Mouse (Mus musculus) kidney, embryonic 16.5 days (tissue): ENCODE measurements around the gene Fam227b. TPM values are rescaled to one million over a fixed set of nuclear protein-coding genes. Genes with fewer than 3 reads are reported as not detected.

Experiments used
- ATAC-seq: fragments of 200-750 bp; cut with Nextera tagmentation; 2 replicates; pipeline ENCODE4 v1.8.0; 2017; ENCODE audit warnings: moderate TSS enrichment; ENCODE audit not compliant: low FRiP score, low TSS enrichment
- H3K27ac ChIP-seq: fragments of 300-500 bp; sonication (generic); 2 replicates; pipeline ENCODE4 v1.5.1; 2014; ENCODE audit warnings: low read length
- H3K27me3 ChIP-seq: fragments of 300-500 bp; sonication (generic); 2 replicates; pipeline ENCODE4 v1.6.1; 2014; ENCODE audit warnings: low read length, control low read depth, mixed read lengths; ENCODE audit not compliant: insufficient read depth
- H3K36me3 ChIP-seq: fragments of 300-500 bp; sonication (generic); 2 replicates; pipeline ENCODE4 v1.6.1; 2014; ENCODE audit warnings: low read length, control low read depth, mixed read lengths; ENCODE audit not compliant: insufficient read depth
- H3K4me1 ChIP-seq: fragments of 300-500 bp; sonication (generic); 2 replicates; pipeline ENCODE4 v1.6.1; 2014; ENCODE audit warnings: low read length, control low read depth, mixed read lengths; ENCODE audit not compliant: insufficient read depth
- H3K4me2 ChIP-seq: fragments of 300-500 bp; sonication (generic); replicated peaks from 2 replicates; pipeline ENCODE4 v1.6.1; 2014; ENCODE audit warnings: low read depth, low read length
- H3K4me3 ChIP-seq: fragments of 300-500 bp; sonication (generic); 2 replicates; pipeline ENCODE4 v1.5.1; 2014; ENCODE audit warnings: mild to moderate bottlenecking, low read length
- H3K9ac ChIP-seq: fragments of 300-500 bp; sonication (generic); replicated peaks from 2 replicates; pipeline ENCODE4 v1.6.1; 2014; ENCODE audit warnings: low read length
- H3K9me3 ChIP-seq: fragments of 300-500 bp; sonication (generic); 2 replicates; pipeline ENCODE4 v1.6.1; 2016; ENCODE audit warnings: low read length, control low read depth
- WGBS: fragments of 180-500 bp; shearing (Covaris S2); extraction: QIAGEN DNeasy Blood & Tissue Kit; methylation state at CpG from one replicate; pipeline ENCODE4 v1.1.7; 2014; 5-methylcytosine and 5-hydroxymethylcytosine counted together
- polyA plus RNA-seq: library from polyadenylated mRNA; unstranded; fragments of >200 nt; fragmentation: Nextera tagmentation; extraction: Ambion mirVana; gene quantifications from 2 replicates; pipeline ENCODE4 v1.2.1, GENCODE M21; 2015

The Fam227b gene
- polyA plus RNA-seq, 1 experiment from 2014 or later = not detected

- no peaks in the 10 kb centered on the region for H3K9me3 ChIP-seq
- H3K4me1 ChIP-seq = no peaks in the 10 kb centered on the region
- no peak for ATAC-seq
- no peak overlapping the region for H3K9ac ChIP-seq
- H3K36me3 ChIP-seq = no peaks in the 10 kb centered on the region
- H3K27ac ChIP-seq = no peak overlapping the region
- no peak overlapping the region for H3K4me2 ChIP-seq
- H3K27me3 ChIP-seq = no peaks in the 10 kb centered on the region
- no peak overlapping the region for H3K4me3 ChIP-seq
Measured at GRCm38 (mm10) chr2:126147723-126148122, 4.1 kb downstream of the Fam227b start.

- ATAC-seq = no peak
- Histone ChIP-seq H3K9me3 (no peaks in the 10 kb centered on the region), H3K27me3 (no peaks in the 10 kb centered on the region), H3K4me1 (no peaks in the 10 kb centered on the region), H3K27ac (no peak overlapping the region), H3K36me3 (no peaks in the 10 kb centered on the region), H3K9ac (no peak overlapping the region), H3K4me3 (no peak overlapping the region), H3K4me2 (no peak overlapping the region)
- 83% methylated on average over 4 of the region's 4 CpGs for WGBS
Measured at GRCm38 (mm10) chr2:126094616-126095015, 57.2 kb downstream of the Fam227b start.

GRCm38 (mm10) chr2:126090432-126090831 lies 61.4 kb downstream of the Fam227b start:
- Histone ChIP-seq H3K4me1 (no peaks in the 10 kb centered on the region), H3K27me3 (no peaks in the 10 kb centered on the region), H3K9me3 (no peaks in the 10 kb centered on the region), H3K4me3 (no peak overlapping the region), H3K4me2 (no peak overlapping the region), H3K36me3 (no peaks in the 10 kb centered on the region), H3K9ac (no peak overlapping the region), H3K27ac (no peak overlapping the region)
- 65% methylated on average over 5 of the region's 5 CpGs for WGBS
- ATAC-seq = no peak

- no peak overlapping the region for H3K4me2 ChIP-seq
- H3K27ac ChIP-seq = no peak overlapping the region
- no peak overlapping the region for H3K4me3 ChIP-seq
- no peak overlapping the region for H3K9ac ChIP-seq
- H3K9me3 ChIP-seq = no peaks in the 10 kb centered on the region
- no peaks in the 10 kb centered on the region for H3K27me3 ChIP-seq
- no peak for ATAC-seq
- no peaks in the 10 kb centered on the region for H3K4me1 ChIP-seq
- WGBS = 79% methylated on average over 8 of the region's 8 CpGs
- H3K36me3 ChIP-seq = no peaks in the 10 kb centered on the region
Measured at GRCm38 (mm10) chr2:126086187-126086586, 65.6 kb downstream of the Fam227b start.

- no peaks in the 10 kb centered on the region for H3K27me3 ChIP-seq
- no peak overlapping the region for H3K4me3 ChIP-seq
- no peak overlapping the region for H3K27ac ChIP-seq
- no peak overlapping the region for H3K4me2 ChIP-seq
- H3K36me3 ChIP-seq = no peaks in the 10 kb centered on the region
- WGBS = 81% methylated on average over 3 of the region's 3 CpGs
- ATAC-seq = no peak
- no peaks in the 10 kb centered on the region for H3K4me1 ChIP-seq
- H3K9ac ChIP-seq = no peak overlapping the region
- H3K9me3 ChIP-seq = no peaks in the 10 kb centered on the region
Measured at GRCm38 (mm10) chr2:126084326-126084725, 67.5 kb downstream of the Fam227b start.

- no peak for ATAC-seq
- no peak overlapping the region for H3K27ac ChIP-seq
- no peak overlapping the region for H3K4me3 ChIP-seq
- no peaks in the 10 kb centered on the region for H3K27me3 ChIP-seq
- WGBS = 60% methylated on average over 2 of the region's 2 CpGs
- no peak overlapping the region for H3K4me2 ChIP-seq
- H3K9me3 ChIP-seq = no peaks in the 10 kb centered on the region
- H3K4me1 ChIP-seq = no peaks in the 10 kb centered on the region
- no peak overlapping the region for H3K9ac ChIP-seq
- no peaks in the 10 kb centered on the region for H3K36me3 ChIP-seq
Measured at GRCm38 (mm10) chr2:126079086-126079485, 72.7 kb downstream of the Fam227b start.

- Histone ChIP-seq H3K4me2 (no peak overlapping the region), H3K9me3 (no peaks in the 10 kb centered on the region), H3K36me3 (no peaks in the 10 kb centered on the region), H3K4me1 (no peaks in the 10 kb centered on the region), H3K9ac (no peak overlapping the region), H3K27ac (no peak overlapping the region), H3K27me3 (no peaks in the 10 kb centered on the region), H3K4me3 (no peak overlapping the region)
- 89% methylated on average over 6 of the region's 6 CpGs for WGBS
- no peak for ATAC-seq
Measured at GRCm38 (mm10) chr2:126076506-126076905, 75.3 kb downstream of the Fam227b start.

- no peak overlapping the region for H3K4me3 ChIP-seq
- no peak overlapping the region for H3K27ac ChIP-seq
- no peaks in the 10 kb centered on the region for H3K27me3 ChIP-seq
- H3K9ac ChIP-seq = no peak overlapping the region
- no peak overlapping the region for H3K4me2 ChIP-seq
- H3K4me1 ChIP-seq = no peaks in the 10 kb centered on the region
- H3K36me3 ChIP-seq = no peaks in the 10 kb centered on the region
- H3K9me3 ChIP-seq = no peaks in the 10 kb centered on the region
- ATAC-seq = no peak
- 84% methylated on average over 4 of the region's 4 CpGs for WGBS
Measured at GRCm38 (mm10) chr2:126073744-126074143, 78.1 kb downstream of the Fam227b start.

GRCm38 (mm10) chr2:126069740-126070139 lies 82.1 kb downstream of the Fam227b start:
- Histone ChIP-seq H3K36me3 (no peaks in the 10 kb centered on the region), H3K4me1 (no peaks in the 10 kb centered on the region), H3K27me3 (no peaks in the 10 kb centered on the region), H3K27ac (no peak overlapping the region), H3K9ac (no peak overlapping the region), H3K4me2 (no peak overlapping the region), H3K9me3 (no peaks in the 10 kb centered on the region), H3K4me3 (no peak overlapping the region)
- 58% methylated on average over 1 of the region's 1 CpGs for WGBS
- ATAC-seq = no peak

GRCm38 (mm10) chr2:126065303-126065856 lies 86.4 kb downstream of the Fam227b start:
- Histone ChIP-seq H3K27ac (no peak overlapping the region), H3K4me1 (peaks cover 8% of the 10 kb centered on the region; the same call in 1 of the 2 replicates), H3K4me3 (no peak overlapping the region), H3K27me3 (no peaks in the 10 kb centered on the region), H3K4me2 (no peak overlapping the region), H3K36me3 (no peaks in the 10 kb centered on the region), H3K9me3 (no peaks in the 10 kb centered on the region), H3K9ac (no peak overlapping the region)
- 64% methylated on average over 3 of the region's 3 CpGs for WGBS
- no peak for ATAC-seq
